ENCODE assay signal across 8 mouse cellular contexts in the genomic region with DNA sequence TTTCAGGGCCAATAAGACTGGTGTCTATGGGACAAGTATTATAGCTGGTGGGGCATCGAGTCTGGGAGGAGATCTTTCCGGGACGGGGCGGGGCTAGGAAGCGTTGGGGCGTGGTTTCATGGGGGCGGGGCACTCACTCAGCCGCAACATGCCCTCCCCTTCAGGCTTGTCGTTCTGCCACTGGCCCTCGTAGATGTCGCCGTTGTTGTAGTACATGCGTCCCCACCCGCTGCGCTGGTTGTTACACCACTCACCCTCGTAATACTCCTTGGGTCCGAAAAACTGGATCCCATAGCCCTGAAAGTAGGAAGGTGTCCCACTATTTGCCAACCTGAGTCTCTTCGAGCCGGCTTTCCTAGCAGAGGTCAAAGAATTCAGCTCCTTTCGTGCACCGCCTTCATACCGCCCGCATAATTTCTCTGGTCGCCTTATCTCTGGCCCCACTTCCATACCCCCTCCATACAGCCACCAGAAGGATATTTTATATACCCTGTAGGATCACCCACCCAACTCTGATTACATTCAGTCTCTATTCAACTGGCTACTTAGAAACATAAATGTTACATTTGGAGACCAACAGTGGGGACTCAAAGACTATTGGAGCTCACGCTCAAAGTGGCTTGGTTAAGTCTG. TPM values are rescaled to one million over a fixed set of nuclear protein-coding genes. Genes with fewer than 3 reads are reported as not detected.
DNase-seq lines count a peak whose midpoint lies in the region; ATAC-seq and TF ChIP-seq lines count a peak whose summit lies in the region.

No protein-coding gene starts in this region.

- peak overlapping the region; percentile 67 for H3K4me2 ChIP-seq in heart, embryonic 14.5 days (ENCODE audit: low read length)
- peak overlapping the region; percentile 68 for H3K4me2 ChIP-seq in kidney, embryonic 16.5 days (replicated peaks; ENCODE audit: low read depth, low read length)

- H3K9ac ChIP-seq in heart, embryonic 14.5 days (ENCODE audit: low read length), result peak overlapping the region; percentile 59
- H3K9ac ChIP-seq in kidney, embryonic 16.5 days (replicated peaks; ENCODE audit: low read length), result peak overlapping the region; percentile 54

- WGBS in heart, embryonic 14.5 days, result 3% methylated on average over 25 of the region's 25 CpGs
- 5% methylated on average over 25 of the region's 25 CpGs for WGBS in kidney, embryonic 16.5 days
- 2% methylated on average over 25 of the region's 25 CpGs for WGBS in small intestine, adult 2 months

- 0 out of 2 replicates have a peak, but pooled peaks cover 3% of the 10 kb centered on the region for H3K4me1 ChIP-seq in embryonic fibroblast, embryonic 13.5 days (ENCODE audit: control insufficient read depth, insufficient read depth, low read length)
- peaks cover 7 to 8% of the 10 kb centered on the region in 2 experiments; a peak in 3 of 4 replicates for H3K4me1 ChIP-seq in heart, embryonic 14.5 days (ENCODE audit: control insufficient read depth in 2 of 2, insufficient read depth in 2 of 2, low read length in 2 of 2)
- H3K4me1 ChIP-seq in kidney, embryonic 16.5 days (ENCODE audit: insufficient read depth, low read length), result peaks cover 16% of the 10 kb centered on the region; the same call in 1 of the 2 replicates
- H3K4me1 ChIP-seq in small intestine, adult 2 months (ENCODE audit: control insufficient read depth, insufficient read depth, insufficient read length, low read length), result peaks cover 24% of the 10 kb centered on the region

- peak; percentile 51; the same call in 1 of the 2 replicates for ATAC-seq in heart, embryonic 14.5 days (ENCODE audit: insufficient number of reproducible peaks, insufficient read depth, low FRiP score, low read depth)
- ATAC-seq in kidney, embryonic 16.5 days (ENCODE audit: low FRiP score, low TSS enrichment), result peak; percentile 52; the same call in 1 of the 2 replicates

- peak; percentile 77 for DNase-seq in urinary bladder, postnatal 14 days (ENCODE audit: low spot score)
- no peak for DNase-seq in urinary bladder, postnatal 10 days (ENCODE audit: low spot score)
- DNase-seq in lung, postnatal 36 days, result peak; percentile 93
- no peak for DNase-seq in adipocyte (ENCODE audit: low spot score)

- TF ChIP-seq POLR2A in embryonic fibroblast, embryonic 13.5 days (IDR thresholded peaks at IDR 0.05; ENCODE audit: low read depth, low read length), result no peak
- TF ChIP-seq POLR2A in small intestine, adult 2 months (IDR thresholded peaks at IDR 0.05; ENCODE audit: low read depth, low read length), result peak; percentile 40; the same call in 1 of the 2 replicates

- no peak overlapping the region for H3K27ac ChIP-seq in embryonic fibroblast, embryonic 13.5 days (ENCODE audit: insufficient read depth, low read length)
- H3K27ac ChIP-seq in heart, embryonic 14.5 days (replicated peaks in 1 of 2; ENCODE audit: control insufficient read depth in 1 of 2, insufficient read depth in 1 of 2, low read depth in 2 of 2, low read length in 2 of 2), result no peak overlapping the region; a peak in 1 of 4 replicates
- no peak overlapping the region for H3K27ac ChIP-seq in kidney, embryonic 16.5 days (ENCODE audit: low read length)
- H3K27ac ChIP-seq in small intestine, adult 2 months (ENCODE audit: insufficient read depth, low read depth, low read length), result peak overlapping the region; percentile 28

- no peaks in the 10 kb centered on the region for H3K27me3 ChIP-seq in heart, embryonic 14.5 days (ENCODE audit: control insufficient read depth, insufficient read depth, low read length)
- no peaks in the 10 kb centered on the region for H3K27me3 ChIP-seq in kidney, embryonic 16.5 days (ENCODE audit: insufficient read depth, low read length)
- H3K27me3 ChIP-seq in small intestine, adult 2 months (ENCODE audit: control insufficient read depth, insufficient read depth, low read length), result no peaks in the 10 kb centered on the region

- no peaks in the 10 kb centered on the region for H3K9me3 ChIP-seq in heart, embryonic 14.5 days (ENCODE audit: control insufficient read depth, low read length)
- no peaks in the 10 kb centered on the region for H3K9me3 ChIP-seq in kidney, embryonic 16.5 days (ENCODE audit: low read length)

- no peaks in the 10 kb centered on the region for H3K36me3 ChIP-seq in heart, embryonic 14.5 days (ENCODE audit: control insufficient read depth, insufficient read depth, low read length)
- no peaks in the 10 kb centered on the region for H3K36me3 ChIP-seq in kidney, embryonic 16.5 days (ENCODE audit: insufficient read depth, low read length)
- no peaks in the 10 kb centered on the region for H3K36me3 ChIP-seq in small intestine, adult 2 months (ENCODE audit: control insufficient read depth, insufficient read depth, low read length)

- TF ChIP-seq CTCF in embryonic fibroblast, embryonic 13.5 days (IDR thresholded peaks at IDR 0.05; ENCODE audit: borderline replicate concordance, insufficient read depth, low read length), result no peak
- no peak for TF ChIP-seq CTCF in small intestine, adult 2 months (IDR thresholded peaks at IDR 0.05; ENCODE audit: extremely low read depth, insufficient read length, insufficient replicate concordance, low read depth, low read length)

- H3K4me3 ChIP-seq in embryonic fibroblast, embryonic 13.5 days (ENCODE audit: insufficient read depth, low read length), result peak overlapping the region; percentile 28
- peak overlapping the region; percentile 34 to 48 for H3K4me3 ChIP-seq in heart, embryonic 14.5 days (ENCODE audit: control insufficient read depth in 1 of 2, insufficient read depth in 1 of 2, low read depth in 1 of 2, low read length in 2 of 2)
- peak overlapping the region; percentile 41 for H3K4me3 ChIP-seq in kidney, embryonic 16.5 days (ENCODE audit: low read length)
- H3K4me3 ChIP-seq in small intestine, adult 2 months (ENCODE audit: low read depth, low read length), result peak overlapping the region; percentile 57

RNA-seq across cellular contexts. Expression of a gene that starts 7.6 kb away (rescaled TPM):
- not detected in 2 replicates for polyA plus RNA-seq in embryonic fibroblast, embryonic 13.5 days (2011; ENCODE audit: insufficient read length, low read depth, missing spikeins)
- 0.67 TPM in 1 of 2 replicates, not detected in the other for polyA plus RNA-seq in heart, embryonic 14.5 days (2014; fragmentation: Nextera tagmentation; extraction: Ambion mirVana)
- polyA plus RNA-seq in kidney, embryonic 16.5 days (2015; fragmentation: Nextera tagmentation; extraction: Ambion mirVana), result 0.56 TPM in 1 of 2 replicates, not detected in the other
- polyA plus RNA-seq in small intestine, adult 2 months (2012; rRNA removed), result not detected in 2 replicates

RNA-seq across cellular contexts. Expression of a gene that starts 24.4 kb away (rescaled TPM):
- polyA plus RNA-seq in embryonic fibroblast, embryonic 13.5 days (2011; ENCODE audit: insufficient read length, low read depth, missing spikeins), result 9.3 and 10.6 TPM in 2 replicates
- 18.0 and 24.6 TPM in 2 replicates for polyA plus RNA-seq in heart, embryonic 14.5 days (2014; fragmentation: Nextera tagmentation; extraction: Ambion mirVana)
- 17.5 and 22.1 TPM in 2 replicates for polyA plus RNA-seq in kidney, embryonic 16.5 days (2015; fragmentation: Nextera tagmentation; extraction: Ambion mirVana)
- polyA plus RNA-seq in small intestine, adult 2 months (2012; rRNA removed), result 70.0 and 133 TPM in 2 replicates

RNA-seq across cellular contexts. Expression of a gene that starts 29.0 kb away (rescaled TPM):
- 5.5 and 9.1 TPM in 2 replicates for polyA plus RNA-seq in embryonic fibroblast, embryonic 13.5 days (2011; ENCODE audit: insufficient read length, low read depth, missing spikeins)
- polyA plus RNA-seq in heart, embryonic 14.5 days (2014; fragmentation: Nextera tagmentation; extraction: Ambion mirVana), result 10.8 and 11.3 TPM in 2 replicates
- polyA plus RNA-seq in kidney, embryonic 16.5 days (2015; fragmentation: Nextera tagmentation; extraction: Ambion mirVana), result 16.8 and 20.0 TPM in 2 replicates
- 1.6 and 3.3 TPM in 2 replicates for polyA plus RNA-seq in small intestine, adult 2 months (2012; rRNA removed)

RNA-seq across cellular contexts. Expression of a gene that starts 49.6 kb away (rescaled TPM):
- 18.0 and 22.4 TPM in 2 replicates for polyA plus RNA-seq in embryonic fibroblast, embryonic 13.5 days (2011; ENCODE audit: insufficient read length, low read depth, missing spikeins)
- polyA plus RNA-seq in heart, embryonic 14.5 days (2014; fragmentation: Nextera tagmentation; extraction: Ambion mirVana), result 24.2 and 27.3 TPM in 2 replicates
- 92.2 and 95.6 TPM in 2 replicates for polyA plus RNA-seq in kidney, embryonic 16.5 days (2015; fragmentation: Nextera tagmentation; extraction: Ambion mirVana)
- 8.6 and 12.0 TPM in 2 replicates for polyA plus RNA-seq in small intestine, adult 2 months (2012; rRNA removed)

Comparison
In these comparisons a context has a peak if more than half of its experiments do, and no peak if none do; other contexts are left out.
1. DNase-seq: peak in urinary bladder, postnatal 14 days (single experiment) and lung, postnatal 36 days (single experiment); none in urinary bladder, postnatal 10 days (single experiment) and adipocyte (single experiment).
2. Peak in every context shown above with its lines, with median percentiles within 50 percentile points of each other: H3K4me3 ChIP-seq.